Mouse (Mus musculus) MEL (cell line): ENCODE data around the gene Sult5a1.

Source experiments
- MAFK ChIP-seq: IDR thresholded peaks from 2 replicates; pipeline ENCODE4 v1.6.1; 2011; ENCODE audit warnings: low read depth, mild to moderate bottlenecking, low read length, improper control_type of control experiment, borderline replicate concordance
- SIN3A ChIP-seq: IDR thresholded peaks from 2 replicates; pipeline ENCODE4 v1.6.1; 2012; ENCODE audit warnings: low read length, improper control_type of control experiment, inconsistent platforms

DNA sequence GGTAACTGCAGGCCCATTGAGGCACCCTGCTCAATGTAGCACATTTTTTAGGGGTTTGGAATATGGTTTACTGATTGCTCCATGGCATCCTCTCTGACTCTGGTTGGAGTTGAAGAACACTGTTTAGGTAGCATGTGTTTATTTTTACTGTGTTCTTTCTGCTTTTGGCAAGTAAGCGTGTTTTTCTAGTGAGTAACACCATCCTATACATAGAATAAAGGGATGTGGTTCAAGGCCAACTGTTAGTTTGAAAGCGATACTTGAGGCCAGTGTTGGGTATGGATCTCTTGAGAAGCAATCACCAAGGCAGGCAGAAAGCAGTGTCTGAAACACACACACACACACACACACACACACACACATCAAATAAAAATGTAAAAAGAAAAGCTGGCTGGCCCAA, 29.9 kb upstream of the Sult5a1 start:
- TF ChIP-seq SIN3A (no peak), MAFK (no peak)
